Mouse (Mus musculus): ENCODE measurements around the gene H2-T3. TPM values are rescaled to one million over a fixed set of nuclear protein-coding genes. Genes with fewer than 3 reads are reported as not detected.

H2-T3 gene
- total and polyA plus RNA-seq, 3 experiments, result 0.22 TPM; not detected in 2

DNA sequence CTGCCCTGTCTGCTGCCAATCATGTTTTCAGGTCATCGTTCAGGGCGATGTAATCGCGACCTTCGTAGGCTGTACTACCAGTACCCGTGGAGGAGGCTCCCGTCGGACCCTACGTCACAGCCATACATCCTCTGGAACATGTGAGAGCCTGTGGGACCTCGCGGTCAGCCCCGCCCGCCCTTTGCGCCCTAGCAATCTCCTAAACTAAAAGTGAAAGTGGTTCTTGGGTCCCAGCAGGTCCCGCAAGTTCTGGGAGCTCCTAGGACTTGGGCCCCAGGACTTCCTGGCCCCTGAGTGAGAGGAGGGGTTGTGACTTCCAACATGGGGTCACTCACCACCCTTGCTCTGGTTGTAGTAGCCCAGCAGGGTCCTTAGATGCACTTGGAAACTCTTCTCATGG lies 15.4 kb upstream of the H2-T3 start:
- Histone ChIP-seq H3K27me3 (ENCODE audit: insufficient read depth, low read length) (no peaks in the 10 kb centered on the region), H3K36me3 (replicated peaks) (no peaks in the 10 kb centered on the region), H3K9me3 (replicated peaks) (no peaks in the 10 kb centered on the region), H3K4me3 (ENCODE audit: low read depth, low read length) (no peak overlapping the region), H3K4me1 (ENCODE audit: insufficient read depth, low read depth, low read length) (no peaks in the 10 kb centered on the region)
- DNase-seq (ENCODE audit: low spot score) (no peak), ATAC-seq (ENCODE audit: extremely low read depth, insufficient number of reproducible peaks, low FRiP score, poor library complexity, severe bottlenecking) (no peak)
- TF ChIP-seq POLR2AphosphoS5 (IDR thresholded peaks at IDR 0.05; ENCODE audit: insufficient replicate concordance, low read depth, low read length) (no peak), GATA1 (IDR thresholded peaks at IDR 0.05; ENCODE audit: borderline replicate concordance, low read length) (no peak)

DNA sequence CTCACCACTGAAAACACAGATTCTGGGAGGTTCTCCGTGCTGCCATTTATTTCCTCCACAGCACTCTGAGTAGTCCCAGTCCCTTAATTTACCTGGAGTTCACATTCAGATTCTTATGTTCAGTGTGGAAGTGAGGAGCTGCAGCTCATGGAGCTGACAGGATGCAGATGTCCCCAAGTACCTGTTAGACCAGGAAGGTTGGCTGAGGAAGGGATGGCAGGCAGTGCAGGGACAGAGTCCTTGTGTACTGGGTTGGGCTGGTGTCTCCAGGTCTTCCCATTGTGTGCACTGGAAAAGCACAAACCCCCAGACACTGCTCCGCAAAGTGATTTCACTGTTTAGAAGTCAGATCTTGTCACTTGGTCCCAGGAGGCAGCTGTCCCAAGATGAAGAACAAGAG lies 11.8 kb upstream of the H2-T3 start:
- TF ChIP-seq TAL1 (conservative IDR thresholded peaks at IDR 0.05; ENCODE audit: low read depth, low read length) (no peak), POLR2AphosphoS5 (IDR thresholded peaks at IDR 0.05; ENCODE audit: insufficient replicate concordance, low read depth, low read length) (no peak), GATA2 (IDR thresholded peaks at IDR 0.05; ENCODE audit: borderline replicate concordance, low read depth, low read length) (no peak), CTCF (IDR thresholded peaks at IDR 0.05; ENCODE audit: low read depth, low read length) (no peak), GATA1 (IDR thresholded peaks at IDR 0.05; ENCODE audit: borderline replicate concordance, low read length) (no peak)
- DNase-seq (ENCODE audit: low spot score), result no peak
- H3K27me3 ChIP-seq (ENCODE audit: insufficient read depth, low read length), result no peaks in the 10 kb centered on the region

DNA sequence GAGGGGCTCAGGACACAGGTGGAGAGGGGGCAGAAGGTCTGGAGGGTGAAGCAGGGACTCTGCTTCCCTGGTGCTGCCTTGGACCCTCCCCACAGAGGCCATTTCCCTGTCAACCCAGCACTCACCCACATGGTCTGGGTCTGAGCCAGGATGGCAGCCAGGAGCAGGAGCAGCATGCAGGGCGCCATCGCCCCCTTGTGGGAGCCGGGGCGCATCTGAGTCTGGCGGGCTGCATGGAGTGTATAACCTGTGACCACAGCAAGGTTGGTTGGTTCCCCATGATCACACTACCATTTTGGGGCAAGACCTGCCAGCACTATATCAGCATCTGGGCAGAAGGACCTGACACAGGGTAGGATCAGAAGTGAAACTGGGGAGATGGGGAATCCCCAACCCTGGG lies 8.2 kb upstream of the H2-T3 start:
- Histone ChIP-seq H3K4me1 (ENCODE audit: insufficient read depth, low read depth, low read length) (no peaks in the 10 kb centered on the region), H3K4me3 (ENCODE audit: low read depth, low read length) (no peak overlapping the region), H3K27me3 (ENCODE audit: insufficient read depth, low read length) (no peaks in the 10 kb centered on the region), H3K36me3 (replicated peaks) (no peaks in the 10 kb centered on the region), H3K9me3 (replicated peaks) (no peaks in the 10 kb centered on the region)
- TF ChIP-seq TAL1 (conservative IDR thresholded peaks at IDR 0.05; ENCODE audit: low read depth, low read length) (no peak), POLR2AphosphoS5 (IDR thresholded peaks at IDR 0.05; ENCODE audit: insufficient replicate concordance, low read depth, low read length) (no peak), GATA2 (IDR thresholded peaks at IDR 0.05; ENCODE audit: borderline replicate concordance, low read depth, low read length) (no peak), CTCF (IDR thresholded peaks at IDR 0.05; ENCODE audit: low read depth, low read length) (no peak)
- no peak for ATAC-seq (ENCODE audit: extremely low read depth, insufficient number of reproducible peaks, low FRiP score, poor library complexity, severe bottlenecking)
- no peak for DNase-seq (ENCODE audit: low spot score)

More for the DNA sequence above, 11.8 kb upstream of the H2-T3 start:
- H3K9me3 ChIP-seq (replicated peaks), result no peaks in the 10 kb centered on the region
- H3K4me3 ChIP-seq (ENCODE audit: low read depth, low read length), result no peak overlapping the region
- H3K4me1 ChIP-seq (ENCODE audit: insufficient read depth, low read depth, low read length), result no peaks in the 10 kb centered on the region
- no peak for ATAC-seq (ENCODE audit: extremely low read depth, insufficient number of reproducible peaks, low FRiP score, poor library complexity, severe bottlenecking)
- H3K36me3 ChIP-seq (replicated peaks), result no peaks in the 10 kb centered on the region

DNA sequence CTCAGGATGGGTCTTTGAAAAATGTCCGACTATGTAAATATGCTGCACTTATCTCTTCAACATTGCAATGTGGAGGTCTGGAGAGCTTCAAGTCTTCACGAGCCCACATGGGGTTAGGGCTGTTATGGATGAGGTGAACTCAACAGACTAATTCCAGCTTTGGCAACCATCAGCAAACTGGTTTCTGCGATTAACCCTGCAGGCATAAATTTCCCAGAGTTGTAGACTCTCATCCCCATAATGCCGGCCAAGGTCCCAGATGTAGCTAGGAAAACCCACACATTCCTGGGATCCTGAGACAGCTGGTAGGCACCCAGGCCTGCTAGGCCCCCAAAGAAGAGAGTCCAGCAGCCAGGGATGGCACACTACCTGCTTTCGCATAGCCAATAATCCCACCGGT lies 4.4 kb upstream of the H2-T3 start:
- Histone ChIP-seq H3K4me3 (ENCODE audit: low read depth, low read length) (no peak overlapping the region), H3K9me3 (replicated peaks) (no peaks in the 10 kb centered on the region), H3K27me3 (ENCODE audit: insufficient read depth, low read length) (peaks cover 6% of the 10 kb centered on the region; the same call in 1 of the 2 replicates), H3K4me1 (ENCODE audit: insufficient read depth, low read depth, low read length) (no peaks in the 10 kb centered on the region), H3K36me3 (replicated peaks) (no peaks in the 10 kb centered on the region)
- ATAC-seq (ENCODE audit: extremely low read depth, insufficient number of reproducible peaks, low FRiP score, poor library complexity, severe bottlenecking) (no peak), DNase-seq (ENCODE audit: low spot score) (no peak)
- TF ChIP-seq GATA2 (IDR thresholded peaks at IDR 0.05; ENCODE audit: borderline replicate concordance, low read depth, low read length), result no peak
- TF ChIP-seq POLR2AphosphoS5 (IDR thresholded peaks at IDR 0.05; ENCODE audit: insufficient replicate concordance, low read depth, low read length), result no peak
- TF ChIP-seq GATA1 (IDR thresholded peaks at IDR 0.05; ENCODE audit: borderline replicate concordance, low read length), result no peak
- TF ChIP-seq TAL1 (conservative IDR thresholded peaks at IDR 0.05; ENCODE audit: low read depth, low read length), result no peak
- no peak for TF ChIP-seq CTCF (IDR thresholded peaks at IDR 0.05; ENCODE audit: low read depth, low read length)

DNA sequence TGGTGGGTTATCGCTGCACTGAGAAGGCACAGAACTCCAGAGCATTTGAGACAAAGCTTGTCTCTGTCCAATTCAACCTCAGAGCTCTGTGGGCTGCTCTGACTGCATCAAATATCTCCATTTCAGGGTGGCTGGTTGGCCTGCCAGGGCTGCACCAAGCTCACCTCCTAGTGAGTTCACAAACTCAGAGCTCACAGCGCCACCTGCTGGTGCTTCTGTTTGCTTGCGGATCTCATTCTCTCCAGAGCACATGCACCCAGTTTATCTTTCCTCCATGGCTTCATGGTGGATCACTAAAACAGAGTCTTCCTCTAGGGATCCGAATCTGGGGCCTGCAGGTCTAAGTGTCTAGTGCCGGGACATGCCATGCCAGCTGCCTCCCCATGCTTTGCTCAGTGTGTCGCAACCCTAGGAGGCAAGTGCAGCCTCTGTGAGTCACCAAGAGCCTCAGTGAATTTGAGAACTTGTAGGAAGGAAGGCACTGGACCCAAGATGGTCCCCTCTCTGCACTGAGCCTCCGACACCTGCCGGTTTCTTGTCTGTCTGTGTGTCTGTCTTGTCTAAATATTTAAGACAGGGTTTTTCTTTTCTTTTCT lies 3.6 kb upstream of the H2-T3 start:
- ATAC-seq (ENCODE audit: extremely low read depth, insufficient number of reproducible peaks, low FRiP score, poor library complexity, severe bottlenecking) (no peak), DNase-seq (ENCODE audit: low spot score) (no peak)
- H3K27me3 ChIP-seq (ENCODE audit: insufficient read depth, low read length), result peaks cover 6% of the 10 kb centered on the region; the same call in 1 of the 2 replicates
- no peak overlapping the region for H3K4me3 ChIP-seq (ENCODE audit: low read depth, low read length)
- TF ChIP-seq CTCF (IDR thresholded peaks at IDR 0.05; ENCODE audit: low read depth, low read length) (no peak), GATA1 (IDR thresholded peaks at IDR 0.05; ENCODE audit: borderline replicate concordance, low read length) (no peak), GATA2 (IDR thresholded peaks at IDR 0.05; ENCODE audit: borderline replicate concordance, low read depth, low read length) (no peak), TAL1 (conservative IDR thresholded peaks at IDR 0.05; ENCODE audit: low read depth, low read length) (no peak), POLR2AphosphoS5 (IDR thresholded peaks at IDR 0.05; ENCODE audit: insufficient replicate concordance, low read depth, low read length) (no peak)
- no peaks in the 10 kb centered on the region for H3K36me3 ChIP-seq (replicated peaks)
- no peaks in the 10 kb centered on the region for H3K4me1 ChIP-seq (ENCODE audit: insufficient read depth, low read depth, low read length)
- no peaks in the 10 kb centered on the region for H3K9me3 ChIP-seq (replicated peaks)

DNA sequence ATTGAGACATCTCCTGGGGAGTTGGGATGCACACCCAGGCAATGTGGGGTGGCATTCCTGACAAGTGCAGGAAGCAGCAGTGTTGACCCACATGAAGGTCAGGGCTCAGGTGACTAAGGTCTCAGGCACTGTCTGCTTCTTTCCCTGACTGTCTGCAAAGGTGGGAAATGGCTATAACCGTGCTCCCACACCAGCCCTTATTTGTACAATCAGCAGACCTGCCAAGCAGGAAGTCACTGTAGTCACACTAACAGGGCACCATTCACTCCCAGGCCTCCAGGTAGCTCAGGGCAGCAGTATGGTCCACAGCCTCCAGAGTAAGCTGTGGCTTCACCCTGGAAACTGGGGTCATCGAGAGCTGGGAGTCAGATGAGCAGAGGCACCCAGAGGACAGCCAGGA lies 2.3 kb upstream of the H2-T3 start:
- Histone ChIP-seq H3K4me3 (ENCODE audit: low read depth, low read length) (no peak overlapping the region), H3K36me3 (replicated peaks) (no peaks in the 10 kb centered on the region), H3K27me3 (ENCODE audit: insufficient read depth, low read length) (peaks cover 6% of the 10 kb centered on the region; the same call in 1 of the 2 replicates), H3K9me3 (replicated peaks) (no peaks in the 10 kb centered on the region), H3K4me1 (ENCODE audit: insufficient read depth, low read depth, low read length) (no peaks in the 10 kb centered on the region)
- no peak for ATAC-seq (ENCODE audit: extremely low read depth, insufficient number of reproducible peaks, low FRiP score, poor library complexity, severe bottlenecking)
- DNase-seq (ENCODE audit: low spot score), result no peak
- no peak for TF ChIP-seq GATA2 (IDR thresholded peaks at IDR 0.05; ENCODE audit: borderline replicate concordance, low read depth, low read length)
- no peak for TF ChIP-seq TAL1 (conservative IDR thresholded peaks at IDR 0.05; ENCODE audit: low read depth, low read length)
- no peak for TF ChIP-seq GATA1 (IDR thresholded peaks at IDR 0.05; ENCODE audit: borderline replicate concordance, low read length)
- TF ChIP-seq CTCF (IDR thresholded peaks at IDR 0.05; ENCODE audit: low read depth, low read length), result no peak
- TF ChIP-seq POLR2AphosphoS5 (IDR thresholded peaks at IDR 0.05; ENCODE audit: insufficient replicate concordance, low read depth, low read length), result no peak
